Comparison of ENCODE assay signal across 16 mouse cellular contexts in genomic region chr16:65531663-65532062, GRCm38 (mm10). TPM values are rescaled to one million over a fixed set of nuclear protein-coding genes. Genes with fewer than 3 reads are reported as not detected.
A peak's percentile ranks its signal among the peaks of the same experiment; 100 is the strongest.
DNase-seq lines count a peak whose midpoint lies in the region; ATAC-seq and TF ChIP-seq lines count a peak whose summit lies in the region.
"Had no signal": no experiment of that assay in that cellular context is flagged by ENCODE, and none has a peak within 500 bp of the region (broad histone marks: within the 10 kb centered on the region; RNA-seq: fewer than 3 reads in every experiment).

No protein-coding gene starts in this region.

- H3K4me1 ChIP-seq in heart, embryonic 11.5 days (ENCODE audit: control insufficient read depth, insufficient read depth, low read length), result no peaks in the 10 kb centered on the region
- H3K4me1 ChIP-seq in kidney, adult 2 months (ENCODE audit: control insufficient read depth, insufficient read depth, low read length), result no peaks in the 10 kb centered on the region
- H3K4me1 ChIP-seq: heart, embryonic 15.5 days; limb, embryonic 12.5 days; stomach, embryonic 15.5 days had no signal

- TF ChIP-seq CTCF in kidney, adult 2 months (conservative IDR thresholded peaks at IDR 0.05; ENCODE audit: insufficient read depth, insufficient read length, low read depth, low read length), result no peak

- peak; percentile 8 to 27 for DNase-seq in heart, postnatal 10 days
- DNase-seq in frontal cortex, adult 2 months (ENCODE audit: extremely low spot score in 1 of 2, low spot score in 1 of 2), result peak; percentile 60 to 89
- peak; percentile 79 to 80 for DNase-seq in layer of hippocampus, postnatal 36 days
- peak; percentile 75 for DNase-seq in right cerebral cortex, postnatal 25 days
- DNase-seq in kidney, adult 9 months, result no peak
- DNase-seq in kidney, adult 2 months, result no peak
- DNase-seq in gastrocnemius, postnatal 25 days, result no peak
- DNase-seq: adrenal gland, postnatal 14 days; lung, postnatal 14 days had no signal

- H3K4me3 ChIP-seq in heart, embryonic 11.5 days (ENCODE audit: low read depth, low read length), result no peak overlapping the region
- no peak overlapping the region for H3K4me3 ChIP-seq in kidney, adult 2 months (ENCODE audit: insufficient read depth, low read depth, low read length)
- H3K4me3 ChIP-seq: heart, embryonic 15.5 days; limb, embryonic 12.5 days; stomach, embryonic 15.5 days had no signal

- no peak for TF ChIP-seq POLR2A in kidney, adult 2 months (IDR thresholded peaks at IDR 0.05; ENCODE audit: low read depth, low read length)

- 75% methylated on average over 8 of the region's 8 CpGs for WGBS in heart, embryonic 11.5 days (ENCODE audit: insufficient replicate concordance)
- 65% methylated on average over 8 of the region's 8 CpGs for WGBS in kidney, adult 2 months

- intact Hi-C loops in heart, postnatal 10 days (cut with DNase I), result no loop called here

- no peak overlapping the region for H3K9ac ChIP-seq in heart, embryonic 11.5 days (ENCODE audit: low read depth, low read length)
- H3K9ac ChIP-seq: heart, embryonic 15.5 days; limb, embryonic 12.5 days; stomach, embryonic 15.5 days had no signal

- no peaks in the 10 kb centered on the region for H3K27me3 ChIP-seq in heart, embryonic 11.5 days (ENCODE audit: control insufficient read depth, insufficient read depth, low read length)
- no peaks in the 10 kb centered on the region for H3K27me3 ChIP-seq in kidney, adult 2 months (replicated peaks; ENCODE audit: control insufficient read depth, insufficient read depth, low read length)
- H3K27me3 ChIP-seq: heart, embryonic 15.5 days; limb, embryonic 12.5 days; stomach, embryonic 15.5 days had no signal

- no peak overlapping the region for H3K4me2 ChIP-seq in heart, embryonic 11.5 days
- H3K4me2 ChIP-seq: heart, embryonic 15.5 days; limb, embryonic 12.5 days; stomach, embryonic 15.5 days had no signal

- no peak overlapping the region for H3K27ac ChIP-seq in heart, embryonic 11.5 days (ENCODE audit: low read depth, low read length)
- H3K27ac ChIP-seq in kidney, adult 2 months (ENCODE audit: insufficient read depth, low read depth, low read length), result no peak overlapping the region
- H3K27ac ChIP-seq: heart, embryonic 15.5 days; limb, embryonic 12.5 days; stomach, embryonic 15.5 days had no signal

- ATAC-seq in heart, embryonic 11.5 days (replicated peaks; ENCODE audit: insufficient number of reproducible peaks, low FRiP score, low TSS enrichment), result no peak
- ATAC-seq: intestine, embryonic 16.5 days had no signal

- no peaks in the 10 kb centered on the region for H3K9me3 ChIP-seq in heart, embryonic 11.5 days (replicated peaks; ENCODE audit: control insufficient read depth, low read length)
- H3K9me3 ChIP-seq: heart, embryonic 15.5 days; limb, embryonic 12.5 days; stomach, embryonic 15.5 days had no signal

- no peaks in the 10 kb centered on the region for H3K36me3 ChIP-seq in heart, embryonic 11.5 days (ENCODE audit: control insufficient read depth, insufficient read depth, low read length)
- no peaks in the 10 kb centered on the region for H3K36me3 ChIP-seq in kidney, adult 2 months (ENCODE audit: control insufficient read depth, insufficient read depth, low read length)
- H3K36me3 ChIP-seq: heart, embryonic 15.5 days; limb, embryonic 12.5 days; stomach, embryonic 15.5 days had no signal

RNA-seq across cellular contexts. Expression of gene Pou1f1, which starts 11.4 kb away (rescaled TPM):
- total RNA-seq in heart, postnatal 10 days (2021), result not detected
- polyA plus RNA-seq in heart, embryonic 11.5 days (2014; fragmentation: Nextera tagmentation; extraction: Ambion mirVana), result not detected in 2 replicates
- polyA plus RNA-seq in frontal cortex, adult 2 months (2012; rRNA removed), result 0.06 TPM in 1 of 2 replicates, not detected in the other
- total RNA-seq in layer of hippocampus, postnatal 36 days (2021), result not detected
- not detected in 2 replicates for polyA plus RNA-seq in kidney, adult 2 months (2012; rRNA removed)
- total RNA-seq in gastrocnemius, postnatal 25 days (2021), result not detected
- total RNA-seq: adrenal gland, postnatal 14 days; monocyte, adult 5-6 weeks had no signal
- polyA plus RNA-seq: C2C12; heart, embryonic 15.5 days; intestine, embryonic 16.5 days; limb, embryonic 12.5 days; stomach, embryonic 15.5 days had no signal

RNA-seq across cellular contexts. Expression of gene Chmp2b, which starts 30.9 kb away (rescaled TPM):
- 10 to 100 TPM; 62.3 to 65.1 TPM for total RNA-seq in heart, postnatal 10 days (2021)
- polyA plus RNA-seq in heart, embryonic 11.5 days (2014; fragmentation: Nextera tagmentation; extraction: Ambion mirVana), result 43.2 and 51.7 TPM in 2 replicates
- polyA plus RNA-seq in frontal cortex, adult 2 months (2012; rRNA removed), result 62.0 and 63.7 TPM in 2 replicates
- 10 to 100 TPM; 67.2 to 68.5 TPM for total RNA-seq in layer of hippocampus, postnatal 36 days (2021)
- 14.9 and 16.0 TPM in 2 replicates for polyA plus RNA-seq in kidney, adult 2 months (2012; rRNA removed)
- total RNA-seq in gastrocnemius, postnatal 25 days (2021), result 10 to 100 TPM; 30.1 to 31.4 TPM

Comparison
In these comparisons a context has a peak if more than half of its experiments do, and no peak if none do; other contexts are left out.
1. DNase-seq: peak in heart, postnatal 10 days (2 of 2), frontal cortex, adult 2 months (2 of 2), layer of hippocampus, postnatal 36 days (2 of 2) and right cerebral cortex, postnatal 25 days (single experiment); none in kidney, adult 9 months (single experiment), kidney, adult 2 months (single experiment) and gastrocnemius, postnatal 25 days (single experiment).